Mouse (Mus musculus): ENCODE data around the gene Ncam1. TPM values are rescaled to one million over a fixed set of nuclear protein-coding genes. Genes with fewer than 3 reads are reported as not detected.

The Ncam1 gene
- polyA plus RNA-seq, 1 experiment from 2014 or later, result 71.0 TPM

DNA sequence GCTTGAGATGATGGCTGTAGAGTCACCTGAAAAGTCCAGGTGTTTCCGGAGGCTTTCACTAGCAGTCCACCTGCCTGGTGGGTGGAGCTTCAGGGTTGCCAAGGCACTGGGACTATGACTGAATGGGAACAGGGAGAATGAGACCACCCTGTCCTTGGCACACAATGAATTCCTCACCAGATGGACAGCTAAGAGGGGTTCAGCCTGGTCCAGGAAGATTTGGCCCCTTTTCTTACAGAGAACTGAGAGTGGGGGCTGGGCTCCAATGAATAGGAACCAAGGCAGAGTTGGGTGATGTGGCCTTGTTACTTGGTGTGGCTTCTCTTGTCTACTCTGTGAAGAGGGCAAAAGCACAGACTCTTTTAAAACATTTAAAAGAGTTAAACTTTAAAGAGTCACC lies 346.3 kb downstream of the Ncam1 start:
- no peak for DNase-seq (ENCODE audit: low read depth, low spot score)
- no peaks in the 10 kb centered on the region for H3K27me3 ChIP-seq
- TF ChIP-seq CTCF (IDR thresholded peaks at IDR 0.05), result no peak
- POLR2A ChIA-PET, result interaction anchor here (1.3 kb wide), 1 partner anchor 11 kb away, joined by 3 read pairs; no protein-coding TSS in a partner anchor
- CTCF ChIA-PET, result no interaction called here
- in situ Hi-C loops (cut with MboI; ENCODE audit: low pct_unique_long_range_greater_than_20kb), result no loop called here
- no peak for ATAC-seq
